Mouse (Mus musculus): ENCODE measurements around the gene Hbs1l. TPM values are rescaled to one million over a fixed set of nuclear protein-coding genes. Genes with fewer than 3 reads are reported as not detected.

Hbs1l gene
- polyA plus RNA-seq, 1 experiment from 2014 or later, result 117 TPM

GRCm38 (mm10) chr10:21270905-21271304, 24.9 kb upstream of the Hbs1l start:
- Histone ChIP-seq H3K36me3 (no peaks in the 10 kb centered on the region), H3K4me2 (no peak overlapping the region), H3K4me3 (replicated peaks) (no peak overlapping the region), H3K27ac (no peak overlapping the region), H3K9ac (replicated peaks) (no peak overlapping the region), H3K4me1 (replicated peaks) (no peaks in the 10 kb centered on the region), H3K9me3 (no peaks in the 10 kb centered on the region), H3K27me3 (no peaks in the 10 kb centered on the region)
- no peak for ATAC-seq (ENCODE audit: insufficient number of reproducible peaks, insufficient read depth, low FRiP score, low TSS enrichment, low read depth)
- WGBS, result 91% methylated on average over 5 of the region's 5 CpGs

GRCm38 (mm10) chr10:21271310-21271709, 24.5 kb upstream of the Hbs1l start:
- no peak for ATAC-seq (ENCODE audit: insufficient number of reproducible peaks, insufficient read depth, low FRiP score, low TSS enrichment, low read depth)
- Histone ChIP-seq H3K27me3 (no peaks in the 10 kb centered on the region), H3K4me2 (no peak overlapping the region), H3K27ac (no peak overlapping the region), H3K36me3 (no peaks in the 10 kb centered on the region), H3K9me3 (no peaks in the 10 kb centered on the region), H3K9ac (replicated peaks) (no peak overlapping the region), H3K4me1 (replicated peaks) (no peaks in the 10 kb centered on the region), H3K4me3 (replicated peaks) (no peak overlapping the region)
- WGBS, result 99% methylated on average over 2 of the region's 2 CpGs

- no peaks in the 10 kb centered on the region for H3K36me3 ChIP-seq
- WGBS, result 75% methylated on average over 6 of the region's 6 CpGs
- no peak for ATAC-seq (ENCODE audit: insufficient number of reproducible peaks, insufficient read depth, low FRiP score, low TSS enrichment, low read depth)
- H3K9ac ChIP-seq (replicated peaks), result no peak overlapping the region
- no peaks in the 10 kb centered on the region for H3K27me3 ChIP-seq
- H3K4me2 ChIP-seq, result no peak overlapping the region
- H3K27ac ChIP-seq, result no peak overlapping the region
- H3K4me3 ChIP-seq (replicated peaks), result no peak overlapping the region
- H3K4me1 ChIP-seq (replicated peaks), result no peaks in the 10 kb centered on the region
- H3K9me3 ChIP-seq, result no peaks in the 10 kb centered on the region
These were observed 24.0 kb upstream of the Hbs1l start for GRCm38 (mm10) chr10:21271785-21272184.

- 72% methylated on average over 10 of the region's 10 CpGs for WGBS
- Histone ChIP-seq H3K27me3 (no peaks in the 10 kb centered on the region), H3K9me3 (no peaks in the 10 kb centered on the region)
These were observed 8.3 kb upstream of the Hbs1l start for GRCm38 (mm10) chr10:21287243-21288127.

GRCm38 (mm10) chr10:21291228-21291627, 4.6 kb upstream of the Hbs1l start:
- no peak overlapping the region for H3K9ac ChIP-seq (replicated peaks)
- H3K4me2 ChIP-seq, result no peak overlapping the region
- H3K27ac ChIP-seq, result no peak overlapping the region
- H3K27me3 ChIP-seq, result no peaks in the 10 kb centered on the region
- no peak for ATAC-seq (ENCODE audit: insufficient number of reproducible peaks, insufficient read depth, low FRiP score, low TSS enrichment, low read depth)
- 0 out of 2 replicates have a peak, but pooled peaks cover 3% of the 10 kb centered on the region for H3K4me1 ChIP-seq (replicated peaks)
- no peaks in the 10 kb centered on the region for H3K36me3 ChIP-seq
- H3K9me3 ChIP-seq, result no peaks in the 10 kb centered on the region
- 46% methylated on average over 4 of the region's 4 CpGs for WGBS
- H3K4me3 ChIP-seq (replicated peaks), result no peak overlapping the region

More at GRCm38 (mm10) chr10:21287243-21288127, 8.3 kb upstream of the Hbs1l start:
- Histone ChIP-seq H3K36me3 (no peaks in the 10 kb centered on the region), H3K4me1 (replicated peaks) (no peaks in the 10 kb centered on the region), H3K4me2 (no peak overlapping the region), H3K4me3 (replicated peaks) (no peak overlapping the region), H3K27ac (no peak overlapping the region), H3K9ac (replicated peaks) (no peak overlapping the region)
- no peak for ATAC-seq (ENCODE audit: insufficient number of reproducible peaks, insufficient read depth, low FRiP score, low TSS enrichment, low read depth)

GRCm38 (mm10) chr10:21294217-21294616, 1.6 kb upstream of the Hbs1l start:
- ATAC-seq (ENCODE audit: insufficient number of reproducible peaks, insufficient read depth, low FRiP score, low TSS enrichment, low read depth), result no peak
- Histone ChIP-seq H3K9me3 (no peaks in the 10 kb centered on the region), H3K4me3 (replicated peaks) (no peak overlapping the region), H3K4me2 (no peak overlapping the region), H3K4me1 (replicated peaks) (peaks cover 17% of the 10 kb centered on the region), H3K9ac (replicated peaks) (no peak overlapping the region), H3K27me3 (no peaks in the 10 kb centered on the region), H3K27ac (no peak overlapping the region), H3K36me3 (0 out of 2 replicates have a peak, but pooled peaks cover 3% of the 10 kb centered on the region)
- 92% methylated on average over 2 of the region's 2 CpGs for WGBS

- peak overlapping the region; percentile 93 for H3K4me3 ChIP-seq (replicated peaks)
- no peak overlapping the region for H3K27ac ChIP-seq
- peaks cover 11% of the 10 kb centered on the region; the same call in 1 of the 2 replicates for H3K36me3 ChIP-seq
- no peaks in the 10 kb centered on the region for H3K27me3 ChIP-seq
- no peak overlapping the region for H3K9ac ChIP-seq (replicated peaks)
- WGBS, result 37% methylated on average over 4 of the region's 4 CpGs
- no peaks in the 10 kb centered on the region for H3K9me3 ChIP-seq
- H3K4me2 ChIP-seq, result peak overlapping the region; percentile 51
- H3K4me1 ChIP-seq (replicated peaks), result peaks cover 17% of the 10 kb centered on the region
- ATAC-seq (ENCODE audit: insufficient number of reproducible peaks, insufficient read depth, low FRiP score, low TSS enrichment, low read depth), result peak; percentile 28; the same call in 1 of the 2 replicates
These were observed 401 bp upstream of the Hbs1l start for GRCm38 (mm10) chr10:21295397-21295758.

GRCm38 (mm10) chr10:21298972-21299371, 3.2 kb downstream of the Hbs1l start:
- ATAC-seq (ENCODE audit: insufficient number of reproducible peaks, insufficient read depth, low FRiP score, low TSS enrichment, low read depth), result no peak
- 91% methylated on average over 2 of the region's 2 CpGs for WGBS

GRCm38 (mm10) chr10:21301822-21302221, 6.0 kb downstream of the Hbs1l start:
- 92% methylated on average over 7 of the region's 7 CpGs for WGBS
- ATAC-seq (ENCODE audit: insufficient number of reproducible peaks, insufficient read depth, low FRiP score, low TSS enrichment, low read depth), result no peak

More at GRCm38 (mm10) chr10:21298972-21299371, 3.2 kb downstream of the Hbs1l start:
- Histone ChIP-seq H3K27ac (no peak overlapping the region), H3K4me3 (replicated peaks) (no peak overlapping the region), H3K4me2 (no peak overlapping the region), H3K27me3 (no peaks in the 10 kb centered on the region), H3K36me3 (peaks cover 43% of the 10 kb centered on the region), H3K9me3 (no peaks in the 10 kb centered on the region), H3K9ac (replicated peaks) (no peak overlapping the region), H3K4me1 (replicated peaks) (peaks cover 17% of the 10 kb centered on the region)

GRCm38 (mm10) chr10:21304672-21305632, 9.2 kb downstream of the Hbs1l start:
- Histone ChIP-seq H3K4me1 (replicated peaks) (no peaks in the 10 kb centered on the region), H3K4me3 (replicated peaks) (no peak overlapping the region), H3K27ac (no peak overlapping the region), H3K27me3 (no peaks in the 10 kb centered on the region), H3K36me3 (peaks cover 70% of the 10 kb centered on the region), H3K4me2 (no peak overlapping the region), H3K9me3 (no peaks in the 10 kb centered on the region), H3K9ac (replicated peaks) (no peak overlapping the region)
- 71% methylated on average over 11 of the region's 11 CpGs for WGBS
- no peak for ATAC-seq (ENCODE audit: insufficient number of reproducible peaks, insufficient read depth, low FRiP score, low TSS enrichment, low read depth)

More at GRCm38 (mm10) chr10:21301822-21302221, 6.0 kb downstream of the Hbs1l start:
- no peak overlapping the region for H3K4me2 ChIP-seq
- no peak overlapping the region for H3K4me3 ChIP-seq (replicated peaks)
- no peaks in the 10 kb centered on the region for H3K27me3 ChIP-seq
- peaks cover 68% of the 10 kb centered on the region for H3K36me3 ChIP-seq
- H3K4me1 ChIP-seq (replicated peaks), result peaks cover 11% of the 10 kb centered on the region
- H3K27ac ChIP-seq, result no peak overlapping the region
- no peak overlapping the region for H3K9ac ChIP-seq (replicated peaks)
- H3K9me3 ChIP-seq, result no peaks in the 10 kb centered on the region

- Histone ChIP-seq H3K27me3 (no peaks in the 10 kb centered on the region), H3K4me2 (no peak overlapping the region), H3K9me3 (no peaks in the 10 kb centered on the region), H3K4me3 (replicated peaks) (no peak overlapping the region), H3K9ac (replicated peaks) (no peak overlapping the region), H3K36me3 (peaks cover 24% of the 10 kb centered on the region), H3K4me1 (replicated peaks) (no peaks in the 10 kb centered on the region), H3K27ac (no peak overlapping the region)
- ATAC-seq (ENCODE audit: insufficient number of reproducible peaks, insufficient read depth, low FRiP score, low TSS enrichment, low read depth), result no peak
- 88% methylated on average over 4 of the region's 4 CpGs for WGBS
These were observed 18.0 kb downstream of the Hbs1l start for GRCm38 (mm10) chr10:21313732-21314131.

Measured in limb, embryonic 12.5 days (tissue).